Mouse (Mus musculus): Measurements from ENCODE around the gene Tekt3.

The Tekt3 gene

GRCm38 (mm10) chr11:63059911-63060310, 1.5 kb upstream of the Tekt3 start:
- no peak for DNase-seq (ENCODE audit: low spot score)

- DNase-seq (ENCODE audit: low spot score): peak; percentile 42
These were observed 5.1 kb downstream of the Tekt3 start for GRCm38 (mm10) chr11:63066526-63066925.

GRCm38 (mm10) chr11:63070081-63070480, 8.6 kb downstream of the Tekt3 start:
- no peak for DNase-seq (ENCODE audit: low spot score)

GRCm38 (mm10) chr11:63084536-63084935, 23.1 kb downstream of the Tekt3 start:
- DNase-seq (ENCODE audit: low spot score): no peak

DNA sequence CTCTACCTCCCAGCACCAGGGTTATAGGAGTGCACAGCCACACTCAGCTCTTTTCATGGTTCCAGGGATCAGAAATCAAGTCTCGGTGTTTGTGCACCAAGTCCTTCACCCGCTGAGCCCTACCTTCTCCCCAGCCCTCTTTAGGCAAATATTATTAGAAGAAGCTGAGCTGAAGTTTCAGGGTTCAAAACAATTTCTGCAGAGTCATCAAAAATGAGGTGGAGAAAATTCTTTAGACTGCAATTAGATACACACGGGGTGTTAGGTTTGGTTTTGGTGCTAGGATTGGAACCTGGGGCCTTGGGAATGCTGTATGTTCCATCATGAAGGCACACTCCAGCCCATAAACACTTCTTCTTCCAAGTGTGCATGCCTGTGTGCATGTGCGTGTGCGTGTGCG, 27.2 kb downstream of the Tekt3 start:
- no peak for DNase-seq (ENCODE audit: low spot score)

- DNase-seq (ENCODE audit: low spot score): no peak
These were observed 28.8 kb downstream of the Tekt3 start for GRCm38 (mm10) chr11:63090210-63090609.

- DNase-seq (ENCODE audit: low spot score): no peak
These were observed 29.5 kb downstream of the Tekt3 start for GRCm38 (mm10) chr11:63090986-63091385.

- peak; percentile 64 for DNase-seq (ENCODE audit: low spot score)
These were observed 30.8 kb downstream of the Tekt3 start for GRCm38 (mm10) chr11:63092271-63092670.

GRCm38 (mm10) chr11:63093601-63094000, 32.1 kb downstream of the Tekt3 start:
- peak; percentile 47 for DNase-seq (ENCODE audit: low spot score)

DNA sequence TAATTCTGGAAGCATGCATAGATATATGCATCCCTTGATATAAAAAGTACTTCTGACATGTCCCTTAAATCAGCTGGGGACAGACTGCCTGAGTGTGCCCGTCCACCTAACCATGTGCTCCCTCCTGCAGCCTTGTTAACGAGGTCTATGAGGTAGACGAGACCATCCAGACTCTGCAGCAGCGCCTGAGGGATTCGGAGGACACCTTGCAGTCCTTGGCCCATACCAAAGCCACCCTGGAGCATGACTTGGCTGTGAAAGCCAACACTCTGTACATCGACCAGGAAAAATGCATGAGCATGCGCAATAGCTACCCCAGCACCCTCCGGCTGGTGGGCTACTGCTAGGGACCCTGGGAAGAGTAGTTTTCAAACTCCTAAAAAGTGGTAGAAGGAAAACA, 33.0 kb downstream of the Tekt3 start:
- no peak for DNase-seq (ENCODE audit: low spot score)

GRCm38 (mm10) chr11:63098016-63098415, 36.6 kb downstream of the Tekt3 start:
- DNase-seq (ENCODE audit: low spot score): no peak

GRCm38 (mm10) chr11:63099390-63099789, 37.9 kb downstream of the Tekt3 start:
- DNase-seq (ENCODE audit: low spot score): no peak

DNA sequence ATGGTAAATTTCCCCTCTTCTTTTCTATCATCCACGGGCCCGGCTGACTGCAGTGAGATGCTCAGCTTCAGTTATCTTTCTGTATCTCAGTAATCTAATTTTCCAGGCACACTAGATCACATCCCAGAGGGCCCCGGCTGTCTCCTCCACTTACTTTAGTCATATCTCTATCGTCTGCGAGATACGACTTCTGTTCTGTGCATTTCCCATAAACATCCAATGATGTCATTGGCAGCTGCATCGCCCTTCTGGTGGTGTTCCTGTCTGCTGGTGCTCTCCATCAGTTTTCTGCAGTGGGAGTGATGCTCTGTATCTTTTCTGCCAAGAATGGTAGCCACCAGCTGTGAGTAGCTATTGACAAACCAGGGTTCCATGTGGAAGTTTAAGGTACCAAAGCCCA, 41.8 kb downstream of the Tekt3 start:
- DNase-seq (ENCODE audit: low spot score): no peak

- DNase-seq (ENCODE audit: low spot score): no peak
These were observed 42.6 kb downstream of the Tekt3 start for GRCm38 (mm10) chr11:63104026-63104425.

GRCm38 (mm10) chr11:63109230-63109775, 47.8 kb downstream of the Tekt3 start:
- DNase-seq (ENCODE audit: low spot score): no peak

DNA sequence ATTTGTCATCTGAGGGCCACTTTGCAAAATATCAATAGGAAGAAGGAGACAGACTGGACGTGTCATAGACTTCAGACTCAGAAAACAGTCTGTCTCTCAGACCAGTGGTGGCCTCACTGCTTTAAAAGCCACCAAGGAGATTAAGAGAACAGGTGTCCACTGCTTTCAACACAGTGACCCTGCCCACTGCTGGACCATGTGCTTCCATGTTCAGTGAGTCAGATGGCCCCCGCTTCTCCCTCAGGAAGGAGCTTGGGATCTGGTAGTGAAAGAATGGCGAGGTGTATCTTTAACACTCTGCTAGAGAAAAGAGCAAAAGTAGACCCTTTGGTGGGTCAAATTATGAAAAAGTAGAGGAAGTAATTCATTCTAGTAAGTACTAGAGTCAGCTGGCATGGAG, 48.9 kb downstream of the Tekt3 start:
- no peak for DNase-seq (ENCODE audit: low spot score)

DNA sequence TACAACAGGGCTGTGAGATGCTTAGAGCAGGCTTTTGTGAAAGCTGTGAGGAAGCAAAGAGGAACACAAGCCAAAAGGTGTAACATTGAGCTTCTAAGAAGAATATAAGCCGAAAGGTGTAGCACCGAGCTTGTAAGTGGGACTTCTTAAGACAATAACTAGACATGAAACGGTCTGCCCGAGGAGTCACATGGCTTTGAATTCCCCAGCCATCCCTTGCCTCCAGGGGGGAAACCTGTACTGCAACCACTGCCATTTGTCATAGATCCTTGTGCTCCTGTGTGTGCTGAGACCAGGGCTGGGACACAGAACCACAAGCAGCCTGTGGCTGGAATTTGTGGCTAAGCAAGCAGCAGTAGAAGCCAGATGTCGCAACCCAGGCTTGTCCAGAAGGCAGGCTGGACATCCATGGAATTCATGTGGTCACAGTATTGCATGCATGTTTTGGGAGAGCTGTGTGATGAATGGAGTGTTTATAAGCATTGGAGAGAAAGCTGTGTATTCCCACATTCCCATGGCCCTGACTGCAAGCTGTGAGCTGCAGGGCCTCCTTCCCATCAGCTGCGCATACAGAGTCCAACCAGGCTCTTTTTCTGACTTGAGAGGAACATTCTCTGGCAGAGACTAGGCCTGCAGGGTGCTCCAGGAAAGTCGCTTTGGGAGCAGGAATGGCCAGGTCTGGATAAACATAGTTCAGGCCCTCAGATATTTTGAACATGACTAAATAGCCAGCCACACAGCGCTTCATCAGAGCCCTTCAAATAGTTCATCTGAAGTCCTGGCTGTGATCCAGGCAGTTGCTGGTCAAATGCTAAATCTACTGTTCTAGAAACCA, 53.6 kb downstream of the Tekt3 start:
- peak; percentile 79 for DNase-seq (ENCODE audit: low spot score)

- no peak for DNase-seq (ENCODE audit: low spot score)
These were observed 55.2 kb downstream of the Tekt3 start for GRCm38 (mm10) chr11:63116652-63117051.

DNA sequence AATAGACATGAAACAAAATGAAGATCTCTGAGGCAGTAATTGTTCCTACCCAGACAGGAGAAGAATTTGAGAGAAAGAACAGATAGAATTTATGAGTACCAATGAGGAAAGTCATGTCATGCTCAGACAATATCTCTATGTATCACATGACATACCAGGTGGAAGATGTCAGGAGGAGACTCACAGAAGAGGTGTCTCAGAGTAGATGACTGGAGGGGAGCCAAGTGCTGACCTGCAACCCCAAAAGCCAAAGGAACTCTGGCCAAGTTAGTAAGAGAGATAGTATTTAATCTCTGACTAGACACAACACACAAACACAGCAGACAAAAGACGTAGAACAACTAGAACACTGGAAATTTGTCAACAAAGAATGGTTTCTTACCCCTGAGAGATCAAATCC, 55.8 kb downstream of the Tekt3 start:
- DNase-seq (ENCODE audit: low spot score): no peak

GRCm38 (mm10) chr11:63119791-63120190, 58.3 kb downstream of the Tekt3 start:
- no peak for DNase-seq (ENCODE audit: low spot score)

GRCm38 (mm10) chr11:63122249-63122648, 60.8 kb downstream of the Tekt3 start:
- DNase-seq (ENCODE audit: low spot score): no peak

GRCm38 (mm10) chr11:63122776-63123350, 61.4 kb downstream of the Tekt3 start:
- DNase-seq (ENCODE audit: low spot score): no peak

GRCm38 (mm10) chr11:63124316-63124715, 62.9 kb downstream of the Tekt3 start:
- no peak for DNase-seq (ENCODE audit: low spot score)
